Mouse (Mus musculus): ENCODE measurements around the gene Samd10. TPM values are rescaled to one million over a fixed set of nuclear protein-coding genes. Genes with fewer than 3 reads are reported as not detected.
A peak's percentile ranks its signal among the peaks of the same experiment; 100 is the strongest.

The Samd10 gene
- polyA plus RNA-seq, 1 experiment from 2014 or later, result 90.1 TPM

- peak; percentile 17 for DNase-seq (ENCODE audit: low spot score)
- no peaks in the 10 kb centered on the region for H3K9me3 ChIP-seq (ENCODE audit: control insufficient read depth, low read length)
- peaks cover 18% of the 10 kb centered on the region for H3K4me1 ChIP-seq (ENCODE audit: control insufficient read depth, insufficient read depth, low read length)
- no peaks in the 10 kb centered on the region for H3K27me3 ChIP-seq (ENCODE audit: control insufficient read depth, insufficient read depth, low read length)
- no peak overlapping the region for H3K27ac ChIP-seq (ENCODE audit: low read depth, low read length)
- no peak overlapping the region for H3K4me2 ChIP-seq (ENCODE audit: low read depth)
- ATAC-seq (ENCODE audit: insufficient read depth, low FRiP score, low TSS enrichment), result no peak
- 79% methylated on average over 4 of the region's 4 CpGs for WGBS
- no peaks in the 10 kb centered on the region; the same call in 1 of the 2 replicates for H3K36me3 ChIP-seq (ENCODE audit: control insufficient read depth, insufficient read depth, low read length)
- no peak overlapping the region for H3K9ac ChIP-seq (ENCODE audit: low read length)
- no peak overlapping the region for H3K4me3 ChIP-seq (ENCODE audit: low read depth, low read length)
Observed at GRCm38 (mm10) chr2:181594946-181595696, 3.9 kb downstream of the Samd10 start.

DNA sequence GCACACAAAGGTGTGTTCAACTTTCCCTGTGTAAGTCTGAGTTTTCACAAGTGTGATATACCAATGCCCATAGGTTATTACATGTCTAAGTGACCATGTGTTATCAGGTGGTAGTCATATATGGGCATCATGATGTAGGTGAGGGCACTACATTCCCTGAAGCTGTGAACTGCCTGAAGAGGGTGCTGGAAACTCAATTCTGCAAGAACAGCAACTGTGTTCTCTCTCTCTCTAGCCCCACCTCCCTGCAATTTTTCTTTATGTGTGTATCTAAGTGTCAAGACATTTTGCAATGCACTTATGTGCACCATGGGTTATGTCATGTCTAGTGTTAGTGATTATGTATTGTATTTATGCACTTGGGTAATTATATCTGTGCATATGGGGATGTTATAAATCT lies 5.1 kb downstream of the Samd10 start:
- no peak overlapping the region for H3K9ac ChIP-seq (ENCODE audit: low read length)

GRCm38 (mm10) chr2:181593042-181593421 lies 6.0 kb downstream of the Samd10 start:
- no peak for DNase-seq (ENCODE audit: low spot score)
- ATAC-seq (ENCODE audit: insufficient read depth, low FRiP score, low TSS enrichment), result peak; percentile 17
- Histone ChIP-seq H3K36me3 (ENCODE audit: control insufficient read depth, insufficient read depth, low read length) (peaks cover 7% of the 10 kb centered on the region), H3K4me2 (ENCODE audit: low read depth) (peak overlapping the region; percentile 79), H3K4me3 (ENCODE audit: low read depth, low read length) (peak overlapping the region; percentile 91), H3K9ac (ENCODE audit: low read length) (peak overlapping the region; percentile 83), H3K9me3 (ENCODE audit: control insufficient read depth, low read length) (no peaks in the 10 kb centered on the region), H3K27me3 (ENCODE audit: control insufficient read depth, insufficient read depth, low read length) (no peaks in the 10 kb centered on the region), H3K27ac (ENCODE audit: low read depth, low read length) (no peak overlapping the region), H3K4me1 (ENCODE audit: control insufficient read depth, insufficient read depth, low read length) (peaks cover 16% of the 10 kb centered on the region)
- WGBS, result 6% methylated on average over 6 of the region's 6 CpGs

More for the DNA sequence above, 5.1 kb downstream of the Samd10 start:
- H3K27me3 ChIP-seq (ENCODE audit: control insufficient read depth, insufficient read depth, low read length), result no peaks in the 10 kb centered on the region
- ATAC-seq (ENCODE audit: insufficient read depth, low FRiP score, low TSS enrichment) (no peak), DNase-seq (ENCODE audit: low spot score) (no peak)
- no peak overlapping the region for H3K4me3 ChIP-seq (ENCODE audit: low read depth, low read length)
- peaks cover 4% of the 10 kb centered on the region for H3K36me3 ChIP-seq (ENCODE audit: control insufficient read depth, insufficient read depth, low read length)
- peaks cover 18% of the 10 kb centered on the region for H3K4me1 ChIP-seq (ENCODE audit: control insufficient read depth, insufficient read depth, low read length)
- H3K9me3 ChIP-seq (ENCODE audit: control insufficient read depth, low read length), result no peaks in the 10 kb centered on the region
- no peak overlapping the region for H3K4me2 ChIP-seq (ENCODE audit: low read depth)
- no peak overlapping the region for H3K27ac ChIP-seq (ENCODE audit: low read depth, low read length)

GRCm38 (mm10) chr2:181592231-181593041 lies 6.6 kb downstream of the Samd10 start, which contains the start of gene Zfp512b:
Zfp512b (minus strand) TSS chr2:181592803.
- Histone ChIP-seq H3K36me3 (ENCODE audit: control insufficient read depth, insufficient read depth, low read length) (peaks cover 9% of the 10 kb centered on the region), H3K4me2 (ENCODE audit: low read depth) (peak within 1 kb of the TSS; percentile 79)

GRCm38 (mm10) chr2:181591528-181592085 lies 7.4 kb downstream of the Samd10 start, which contains the start of gene Prpf6:
Prpf6 (plus strand) TSS chr2:181591868.
- H3K27ac ChIP-seq (ENCODE audit: low read depth, low read length), result peak within 1 kb of the TSS; percentile 45
- H3K27me3 ChIP-seq (ENCODE audit: control insufficient read depth, insufficient read depth, low read length), result no peaks in the 10 kb centered on the region
- DNase-seq (ENCODE audit: low spot score) (no peak), ATAC-seq (ENCODE audit: insufficient read depth, low FRiP score, low TSS enrichment) (no peak)
- peaks cover 12% of the 10 kb centered on the region for H3K4me1 ChIP-seq (ENCODE audit: control insufficient read depth, insufficient read depth, low read length)
- peak within 1 kb of the TSS; percentile 83 for H3K9ac ChIP-seq (ENCODE audit: low read length)
- WGBS, result 25% methylated on average over 5 of the region's 5 CpGs
- peak within 1 kb of the TSS; percentile 79 for H3K4me2 ChIP-seq (ENCODE audit: low read depth)
- peaks cover 15% of the 10 kb centered on the region for H3K36me3 ChIP-seq (ENCODE audit: control insufficient read depth, insufficient read depth, low read length)
- H3K4me3 ChIP-seq (ENCODE audit: low read depth, low read length), result peak within 1 kb of the TSS; percentile 91
- no peaks in the 10 kb centered on the region for H3K9me3 ChIP-seq (ENCODE audit: control insufficient read depth, low read length)

More at GRCm38 (mm10) chr2:181592231-181593041, 6.6 kb downstream of the Samd10 start, which contains the start of gene Zfp512b:
- WGBS, result under 1% methylated on average over 64 of the region's 97 CpGs
- ATAC-seq (ENCODE audit: insufficient read depth, low FRiP score, low TSS enrichment) (peak; percentile 82), DNase-seq (ENCODE audit: low spot score) (peak; percentile 82)
- Histone ChIP-seq H3K4me3 (ENCODE audit: low read depth, low read length) (peak within 1 kb of the TSS; percentile 91), H3K4me1 (ENCODE audit: control insufficient read depth, insufficient read depth, low read length) (peaks cover 13% of the 10 kb centered on the region), H3K9ac (ENCODE audit: low read length) (peak within 1 kb of the TSS; percentile 83), H3K9me3 (ENCODE audit: control insufficient read depth, low read length) (no peaks in the 10 kb centered on the region), H3K27me3 (ENCODE audit: control insufficient read depth, insufficient read depth, low read length) (no peaks in the 10 kb centered on the region), H3K27ac (ENCODE audit: low read depth, low read length) (peak within 1 kb of the TSS; percentile 45)

DNA sequence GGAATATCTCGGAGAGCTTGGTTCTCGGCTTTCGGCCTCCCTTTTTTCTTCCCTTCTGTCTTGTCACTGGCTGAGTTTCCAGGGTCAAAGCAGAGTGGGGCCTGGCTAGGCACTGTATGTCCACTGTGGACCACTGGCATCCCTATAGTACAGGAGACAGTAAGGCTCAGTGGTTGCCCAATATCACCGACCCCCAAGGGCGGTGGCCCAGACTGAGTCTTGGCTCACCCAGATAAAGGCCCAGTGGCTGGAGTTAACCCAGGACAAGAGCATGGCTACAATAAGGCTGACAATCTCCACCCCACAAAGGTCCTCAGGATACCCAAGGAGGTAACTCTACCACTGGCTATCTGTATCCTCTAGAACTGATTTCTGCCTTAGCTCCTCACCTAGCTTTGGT lies 8.5 kb downstream of the Samd10 start:
- no peaks in the 10 kb centered on the region for H3K27me3 ChIP-seq (ENCODE audit: control insufficient read depth, insufficient read depth, low read length)
- DNase-seq (ENCODE audit: low spot score), result no peak
- H3K9me3 ChIP-seq (ENCODE audit: control insufficient read depth, low read length), result no peaks in the 10 kb centered on the region
- peaks cover 12% of the 10 kb centered on the region for H3K4me1 ChIP-seq (ENCODE audit: control insufficient read depth, insufficient read depth, low read length)
- no peak overlapping the region for H3K4me3 ChIP-seq (ENCODE audit: low read depth, low read length)
- 92% methylated on average over 5 of the region's 5 CpGs for WGBS
- H3K36me3 ChIP-seq (ENCODE audit: control insufficient read depth, insufficient read depth, low read length), result peaks cover 21% of the 10 kb centered on the region
- H3K9ac ChIP-seq (ENCODE audit: low read length), result no peak overlapping the region
- no peak overlapping the region for H3K4me2 ChIP-seq (ENCODE audit: low read depth)
- ATAC-seq (ENCODE audit: insufficient read depth, low FRiP score, low TSS enrichment), result no peak
- H3K27ac ChIP-seq (ENCODE audit: low read depth, low read length), result no peak overlapping the region

GRCm38 (mm10) chr2:181589732-181590105 lies 9.3 kb downstream of the Samd10 start:
- no peaks in the 10 kb centered on the region for H3K27me3 ChIP-seq (ENCODE audit: control insufficient read depth, insufficient read depth, low read length)
- 96% methylated on average over 9 of the region's 9 CpGs for WGBS
- H3K27ac ChIP-seq (ENCODE audit: low read depth, low read length), result no peak overlapping the region
- no peak overlapping the region for H3K4me3 ChIP-seq (ENCODE audit: low read depth, low read length)
- peaks cover 12% of the 10 kb centered on the region for H3K4me1 ChIP-seq (ENCODE audit: control insufficient read depth, insufficient read depth, low read length)
- H3K9me3 ChIP-seq (ENCODE audit: control insufficient read depth, low read length), result no peaks in the 10 kb centered on the region
- ATAC-seq (ENCODE audit: insufficient read depth, low FRiP score, low TSS enrichment) (no peak), DNase-seq (ENCODE audit: low spot score) (no peak)
- H3K4me2 ChIP-seq (ENCODE audit: low read depth), result no peak overlapping the region
- no peak overlapping the region for H3K9ac ChIP-seq (ENCODE audit: low read length)
- H3K36me3 ChIP-seq (ENCODE audit: control insufficient read depth, insufficient read depth, low read length), result peaks cover 23% of the 10 kb centered on the region

DNA sequence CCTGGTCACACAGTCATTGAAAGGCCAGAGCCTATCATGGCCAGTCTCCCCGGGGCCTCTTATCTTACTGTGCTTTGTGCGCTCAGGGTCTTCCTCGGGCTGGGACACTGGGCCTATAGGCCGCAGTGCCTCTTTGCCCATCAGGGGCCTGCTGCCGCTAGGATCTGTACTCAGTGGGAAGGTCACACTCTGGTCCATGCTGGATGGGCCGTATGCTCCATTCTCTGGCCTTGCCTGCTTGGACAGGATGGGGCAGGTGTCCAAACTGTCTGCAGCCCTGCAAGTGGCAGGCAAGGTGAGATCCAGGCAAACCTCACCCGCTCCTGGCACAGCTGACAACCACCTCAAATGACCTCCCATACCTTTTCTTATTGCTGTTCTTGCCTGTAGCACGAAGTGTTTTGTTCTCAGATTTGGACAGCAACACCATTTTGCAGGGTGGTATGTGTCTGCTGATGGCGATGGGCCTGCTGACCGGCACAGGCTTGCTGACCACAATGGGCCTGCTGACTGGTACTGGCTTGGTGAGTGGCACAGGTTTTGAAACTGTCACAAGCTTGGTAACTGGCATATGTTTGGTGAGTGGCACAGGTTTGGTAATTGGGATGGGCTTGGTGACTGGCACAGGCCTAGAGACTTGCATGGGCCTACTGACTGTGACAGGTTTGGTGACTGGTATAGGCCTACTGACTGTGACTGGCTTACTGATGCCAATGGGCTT lies 9.8 kb downstream of the Samd10 start:
- H3K36me3 ChIP-seq (ENCODE audit: control insufficient read depth, insufficient read depth, low read length), result peaks cover 26% of the 10 kb centered on the region
- no peak for ATAC-seq (ENCODE audit: insufficient read depth, low FRiP score, low TSS enrichment)
- no peak for DNase-seq (ENCODE audit: low spot score)
- no peaks in the 10 kb centered on the region for H3K9me3 ChIP-seq (ENCODE audit: control insufficient read depth, low read length)
- no peaks in the 10 kb centered on the region for H3K27me3 ChIP-seq (ENCODE audit: control insufficient read depth, insufficient read depth, low read length)
- H3K4me1 ChIP-seq (ENCODE audit: control insufficient read depth, insufficient read depth, low read length), result peaks cover 12% of the 10 kb centered on the region
- WGBS, result 91% methylated on average over 10 of the region's 10 CpGs
- H3K4me2 ChIP-seq (ENCODE audit: low read depth), result no peak overlapping the region
- H3K27ac ChIP-seq (ENCODE audit: low read depth, low read length), result no peak overlapping the region
- no peak overlapping the region for H3K9ac ChIP-seq (ENCODE audit: low read length)
- H3K4me3 ChIP-seq (ENCODE audit: low read depth, low read length), result no peak overlapping the region
